Mouse (Mus musculus) heart, adult 18-20 months (tissue): Measurements from ENCODE around the gene Cfap97. TPM values are rescaled to one million over a fixed set of nuclear protein-coding genes. Genes with fewer than 3 reads are reported as not detected.
"Not testable (repeated sequence)": the region's sequence is repeated elsewhere in the genome, so short reads cannot be mapped to it uniquely, and the experiment has no call there.

Source experiments
- DNase-seq, 2 experiments: peaks; one replicate each; pipeline ENCODE4 v3.0.0; 2021 to 2022; ENCODE audit warnings: mixed read lengths in 1 of 2
- microRNA-seq, 2 experiments: library from miRNA; unstranded; fragments of <30 nt; microRNA quantifications; one replicate each; pipeline ENCODE4 v1.2.0; 2022
- total RNA-seq, 2 experiments: library from RNA; stranded (reverse); gene quantifications; 2 replicates each; pipeline ENCODE4 v1.2.3; 2021

Gene Cfap97
- total RNA-seq, 2 experiments from 2014 or later: 11.3 to 13.4 TPM

- peak; percentile 41 to 58 for DNase-seq
Measured at GRCm38 (mm10) chr8:46226622-46227021, 75.1 kb downstream of the Cfap97 start.

GRCm38 (mm10) chr8:46231968-46232367 is 80.4 kb downstream of the Cfap97 start:
- DNase-seq: not testable (repeated sequence)

GRCm38 (mm10) chr8:46232798-46233197 is 81.2 kb downstream of the Cfap97 start:
- DNase-seq: no peak

- no peak for DNase-seq
Measured at GRCm38 (mm10) chr8:46234736-46235135, 83.2 kb downstream of the Cfap97 start.

GRCm38 (mm10) chr8:46236441-46237223 is 85.1 kb downstream of the Cfap97 start:
- DNase-seq: peak; percentile 42 to 62

- DNase-seq: peak; percentile 74 to 89
Measured at GRCm38 (mm10) chr8:46241568-46242374, 90.2 kb downstream of the Cfap97 start.

- DNase-seq: no peak
Measured at GRCm38 (mm10) chr8:46242946-46243345, 91.4 kb downstream of the Cfap97 start.

Small RNAs within 50 kb of the gene (microRNA-seq; reads per million reads assigned to microRNA genes)
- gene Gm23812: 0 reads per million in 2 experiments

Other genes with a start within 250 kb of the Cfap97 start
- gene Ccdc110, start 217.2 kb upstream of the Cfap97 start, total RNA-seq: not detected
- gene 1700029J07Rik, start 176.5 kb upstream of the Cfap97 start, total RNA-seq: 1 to 10 TPM in 1 of 2 experiments, under 1 TPM in 1; 0.37 to 1.3 TPM
- gene Ufsp2, start 176.2 kb upstream of the Cfap97 start, total RNA-seq: 10 to 100 TPM; 31.2 to 33.1 TPM
- gene Lrp2bp, start 152.5 kb upstream of the Cfap97 start, total RNA-seq: 1 to 10 TPM in 1 of 2 experiments, under 1 TPM in 1; 0.77 to 1.0 TPM
- gene Ankrd37, start 146.1 kb upstream of the Cfap97 start, total RNA-seq: 1 to 10 TPM; 4.9 to 7.2 TPM
- 1 to 10 TPM; 8.1 to 8.3 TPM for gene Snx25, start 388 bp downstream of the Cfap97 start, total RNA-seq
- 1,000 to 10,000 TPM; 4,817 to 5,383 TPM for gene Slc25a4, start 59.5 kb downstream of the Cfap97 start, total RNA-seq
- 1 to 10 TPM; 1.5 to 3.4 TPM for gene Helt, start 142.9 kb downstream of the Cfap97 start, total RNA-seq